Mouse (Mus musculus) forebrain, postnatal 0 days (tissue): ENCODE results near the gene Gmip. TPM values are rescaled to one million over a fixed set of nuclear protein-coding genes. Genes with fewer than 3 reads are reported as not detected.

ENCODE experiments used
- ATAC-seq: fragments of 200-750 bp; cut with Nextera tagmentation; 2 replicates; pipeline ENCODE4 v1.8.0; 2017; ENCODE audit warnings: mild to moderate bottlenecking, moderate library complexity
- DNase-seq: peaks from one replicate; pipeline ENCODE4 v3.0.0-alpha.2; 2015
- H3K27ac ChIP-seq: fragments of 300-500 bp; sonication (generic); 2 replicates; pipeline ENCODE4 v1.5.1; 2014; ENCODE audit warnings: low read depth, mild to moderate bottlenecking, antibody characterized with exemption, low read length, moderate library complexity, mixed read lengths
- H3K27me3 ChIP-seq: fragments of 300-500 bp; sonication (generic); 2 replicates; pipeline ENCODE4 v1.6.1; 2014; ENCODE audit warnings: mild to moderate bottlenecking, low read length, mixed read lengths; ENCODE audit not compliant: insufficient read depth
- H3K36me3 ChIP-seq: fragments of 300-500 bp; sonication (generic); 2 replicates; pipeline ENCODE4 v1.6.1; 2014; ENCODE audit warnings: mild to moderate bottlenecking, moderate library complexity; ENCODE audit not compliant: insufficient read depth
- H3K4me1 ChIP-seq: fragments of 300-500 bp; sonication (generic); 2 replicates; pipeline ENCODE4 v1.6.1; 2014; ENCODE audit warnings: antibody characterized with exemption; ENCODE audit not compliant: insufficient read depth
- H3K4me2 ChIP-seq: fragments of 300-500 bp; sonication (generic); 2 replicates; pipeline ENCODE4 v1.6.1; 2014; ENCODE audit warnings: low read depth, mild to moderate bottlenecking, moderate library complexity
- H3K4me3 ChIP-seq: fragments of 300-500 bp; sonication (generic); 2 replicates; pipeline ENCODE4 v1.5.1; 2014; ENCODE audit warnings: low read depth, low read length, mixed read lengths
- H3K9ac ChIP-seq: fragments of 300-500 bp; sonication (generic); 2 replicates; pipeline ENCODE4 v1.6.1; 2014; ENCODE audit warnings: mild to moderate bottlenecking
- H3K9me3 ChIP-seq: fragments of 300-500 bp; sonication (generic); 2 replicates; pipeline ENCODE4 v1.6.1; 2016; ENCODE audit warnings: low read length
- CTCF ChIP-seq: sonication (generic); IDR thresholded peaks from 2 replicates; pipeline ENCODE4 v1.5.1; 2016; ENCODE audit warnings: antibody characterized with exemption, control low read depth, low read depth
- WGBS: fragments of 180-500 bp; shearing (Covaris S2); extraction: QIAGEN DNeasy Blood & Tissue Kit; methylation state at CpG from one replicate; pipeline ENCODE4 v1.1.7; 2014; 5-methylcytosine and 5-hydroxymethylcytosine counted together
- polyA plus RNA-seq: library from polyadenylated mRNA; unstranded; fragments of >200 nt; fragmentation: Nextera tagmentation; extraction: Ambion mirVana; gene quantifications from 2 replicates; pipeline ENCODE4 v1.2.1, GENCODE M21; 2015
- total RNA-seq: library from RNA; depleted of rRNA; stranded (reverse); fragments of >200 nt; gene quantifications from 2 replicates; pipeline ENCODE4 v1.2.3, GENCODE M21; 2014

Gmip gene
- total and polyA plus RNA-seq, 2 experiments from 2014 or later = 35.0 to 47.6 TPM

- Histone ChIP-seq H3K4me3 (no peak overlapping the region), H3K9ac (no peak overlapping the region), H3K4me1 (peaks cover 11% of the 10 kb centered on the region; the same call in 1 of the 2 replicates), H3K9me3 (no peaks in the 10 kb centered on the region), H3K27me3 (no peaks in the 10 kb centered on the region), H3K27ac (no peak overlapping the region), H3K36me3 (peaks cover 64% of the 10 kb centered on the region), H3K4me2 (no peak overlapping the region)
- no peak for DNase-seq
- 93% methylated on average over 6 of the region's 6 CpGs for WGBS
- ATAC-seq = no peak
- TF ChIP-seq CTCF = no peak
Measured at GRCm38 (mm10) chr8:69794901-69795300, 13.6 kb upstream of the Gmip start.

- 95% methylated on average over 16 of the region's 16 CpGs for WGBS
- ATAC-seq (no peak), DNase-seq (no peak)
- TF ChIP-seq CTCF = no peak
- H3K9me3 ChIP-seq = no peaks in the 10 kb centered on the region
- no peak overlapping the region for H3K4me2 ChIP-seq
- no peak overlapping the region for H3K27ac ChIP-seq
- H3K36me3 ChIP-seq = peaks cover 80% of the 10 kb centered on the region
- H3K4me1 ChIP-seq = peaks cover 8% of the 10 kb centered on the region; the same call in 1 of the 2 replicates
- no peak overlapping the region for H3K4me3 ChIP-seq
- H3K27me3 ChIP-seq = no peaks in the 10 kb centered on the region
- H3K9ac ChIP-seq = no peak overlapping the region
Measured at GRCm38 (mm10) chr8:69796721-69797345, 11.6 kb upstream of the Gmip start.

GRCm38 (mm10) chr8:69797661-69798060 lies 10.8 kb upstream of the Gmip start:
- WGBS = 97% methylated on average over 10 of the region's 10 CpGs

GRCm38 (mm10) chr8:69799261-69799660 lies 9.2 kb upstream of the Gmip start:
- DNase-seq = no peak
- 94% methylated on average over 8 of the region's 8 CpGs for WGBS
- TF ChIP-seq CTCF = no peak

More at GRCm38 (mm10) chr8:69797661-69798060, 10.8 kb upstream of the Gmip start:
- Histone ChIP-seq H3K4me3 (no peak overlapping the region), H3K9ac (no peak overlapping the region), H3K27me3 (no peaks in the 10 kb centered on the region), H3K27ac (no peak overlapping the region), H3K4me2 (no peak overlapping the region), H3K4me1 (no peaks in the 10 kb centered on the region), H3K9me3 (no peaks in the 10 kb centered on the region), H3K36me3 (peaks cover 88% of the 10 kb centered on the region)
- ATAC-seq (no peak), DNase-seq (no peak)
- TF ChIP-seq CTCF = no peak

GRCm38 (mm10) chr8:69799946-69800345 lies 8.5 kb upstream of the Gmip start:
- DNase-seq = no peak

More at GRCm38 (mm10) chr8:69799261-69799660, 9.2 kb upstream of the Gmip start:
- no peak overlapping the region for H3K27ac ChIP-seq
- no peak overlapping the region for H3K4me3 ChIP-seq
- no peak overlapping the region for H3K9ac ChIP-seq
- no peaks in the 10 kb centered on the region for H3K4me1 ChIP-seq
- peaks cover 97% of the 10 kb centered on the region for H3K36me3 ChIP-seq
- H3K27me3 ChIP-seq = no peaks in the 10 kb centered on the region
- H3K4me2 ChIP-seq = no peak overlapping the region
- H3K9me3 ChIP-seq = no peaks in the 10 kb centered on the region
- no peak for ATAC-seq

GRCm38 (mm10) chr8:69801796-69802195 lies 6.7 kb upstream of the Gmip start:
- Histone ChIP-seq H3K4me2 (no peak overlapping the region), H3K27ac (no peak overlapping the region), H3K9ac (no peak overlapping the region), H3K36me3 (peaks cover 95% of the 10 kb centered on the region), H3K27me3 (no peaks in the 10 kb centered on the region), H3K4me1 (no peaks in the 10 kb centered on the region), H3K4me3 (no peak overlapping the region), H3K9me3 (no peaks in the 10 kb centered on the region)
- no peak for DNase-seq
- TF ChIP-seq CTCF = no peak
- WGBS = 96% methylated on average over 4 of the region's 4 CpGs
- ATAC-seq = no peak

More at GRCm38 (mm10) chr8:69799946-69800345, 8.5 kb upstream of the Gmip start:
- H3K4me3 ChIP-seq = no peak overlapping the region
- no peak overlapping the region for H3K9ac ChIP-seq
- H3K27ac ChIP-seq = no peak overlapping the region
- no peak for ATAC-seq
- no peaks in the 10 kb centered on the region for H3K9me3 ChIP-seq
- H3K27me3 ChIP-seq = no peaks in the 10 kb centered on the region
- H3K4me2 ChIP-seq = no peak overlapping the region
- peaks cover 95% of the 10 kb centered on the region for H3K36me3 ChIP-seq
- no peaks in the 10 kb centered on the region for H3K4me1 ChIP-seq
- WGBS = 92% methylated on average over 5 of the region's 5 CpGs
- TF ChIP-seq CTCF = no peak

- Histone ChIP-seq H3K27me3 (no peaks in the 10 kb centered on the region), H3K9me3 (no peaks in the 10 kb centered on the region), H3K27ac (no peak overlapping the region), H3K36me3 (peaks cover 95% of the 10 kb centered on the region), H3K9ac (no peak overlapping the region), H3K4me2 (no peak overlapping the region), H3K4me3 (no peak overlapping the region), H3K4me1 (no peaks in the 10 kb centered on the region)
- no peak for TF ChIP-seq CTCF
- ATAC-seq = no peak
- no peak for DNase-seq
Measured at GRCm38 (mm10) chr8:69802216-69802615, 6.3 kb upstream of the Gmip start.
